Mouse (Mus musculus) T-helper 2 cell (primary cell): ENCODE measurements around the gene AI464131.

ENCODE experiments used
- in situ Hi-C: fragments of 300-600 bp; cut with MboI, MseI; formaldehyde crosslinking; loops from one replicate; pipeline ENCODE4 v1.15.1; 2025; ENCODE audit warnings: high pct_unique_total_duplicates

The AI464131 gene

GRCm38 (mm10) chr4:41502986-41503412 is at the start of gene AI464131:
Gene AI464131 (minus strand): TSS chr4:41503076.
- in situ Hi-C loops = loop anchor here (5.0 kb wide), 1 partner anchor 64 kb away; the partner anchor contains the start of genes Dnaic1 and Fam219a

GRCm38 (mm10) chr4:41552529-41552928 is 49.7 kb upstream of the AI464131 start:
- in situ Hi-C loops = loop anchor here (5.0 kb wide), 1 partner anchor 60 kb away; no protein-coding TSS in a partner anchor

GRCm38 (mm10) chr4:41547086-41547485 is 44.2 kb upstream of the AI464131 start:
- in situ Hi-C loops = no loop called here

GRCm38 (mm10) chr4:41545985-41546384 is 43.1 kb upstream of the AI464131 start:
- in situ Hi-C loops = no loop called here

- in situ Hi-C loops = no loop called here
Measured at GRCm38 (mm10) chr4:41542136-41542535, 39.3 kb upstream of the AI464131 start.

GRCm38 (mm10) chr4:41534866-41535265 is 32.0 kb upstream of the AI464131 start:
- in situ Hi-C loops = no loop called here

- in situ Hi-C loops = no loop called here
Measured at GRCm38 (mm10) chr4:41532420-41532819, 29.5 kb upstream of the AI464131 start.

GRCm38 (mm10) chr4:41527996-41528395 is 25.1 kb upstream of the AI464131 start:
- in situ Hi-C loops = no loop called here

- in situ Hi-C loops = no loop called here
Measured at GRCm38 (mm10) chr4:41527076-41527475, 24.2 kb upstream of the AI464131 start.

- in situ Hi-C loops = no loop called here
Measured at GRCm38 (mm10) chr4:41526553-41526952, 23.7 kb upstream of the AI464131 start.

- in situ Hi-C loops = no loop called here
Measured at GRCm38 (mm10) chr4:41524829-41525228, 22.0 kb upstream of the AI464131 start.

GRCm38 (mm10) chr4:41523839-41524238 is 21.0 kb upstream of the AI464131 start:
- in situ Hi-C loops = no loop called here

GRCm38 (mm10) chr4:41522788-41523187 is 19.9 kb upstream of the AI464131 start:
- in situ Hi-C loops = no loop called here

- in situ Hi-C loops = no loop called here
Measured at GRCm38 (mm10) chr4:41522136-41522535, 19.3 kb upstream of the AI464131 start.

GRCm38 (mm10) chr4:41520641-41521040 is 17.8 kb upstream of the AI464131 start:
- in situ Hi-C loops = no loop called here

GRCm38 (mm10) chr4:41519195-41519594 is 16.3 kb upstream of the AI464131 start:
- in situ Hi-C loops = no loop called here

- in situ Hi-C loops = no loop called here
Measured at GRCm38 (mm10) chr4:41518349-41518748, 15.5 kb upstream of the AI464131 start.

GRCm38 (mm10) chr4:41517233-41517632 is 14.4 kb upstream of the AI464131 start, which contains the start of gene 1110017D15Rik:
Gene 1110017D15Rik (minus strand): TSS chr4:41517333.
- in situ Hi-C loops = no loop called here

- in situ Hi-C loops = no loop called here
Measured at GRCm38 (mm10) chr4:41513714-41514113, 10.8 kb upstream of the AI464131 start.

- in situ Hi-C loops = no loop called here
Measured at GRCm38 (mm10) chr4:41513309-41513708, 10.4 kb upstream of the AI464131 start.

GRCm38 (mm10) chr4:41507998-41508397 is 5.1 kb upstream of the AI464131 start:
- in situ Hi-C loops = no loop called here

- in situ Hi-C loops = no loop called here
Measured at GRCm38 (mm10) chr4:41507326-41507924, 4.5 kb upstream of the AI464131 start.

- in situ Hi-C loops = no loop called here
Measured at GRCm38 (mm10) chr4:41506906-41507305, 4.0 kb upstream of the AI464131 start.

- in situ Hi-C loops = no loop called here
Measured at GRCm38 (mm10) chr4:41506156-41506555, 3.3 kb upstream of the AI464131 start.
